Mouse (Mus musculus) C2C12 (cell line): ENCODE measurements around the gene Cfc1. TPM values are rescaled to one million over a fixed set of nuclear protein-coding genes. Genes with fewer than 3 reads are reported as not detected.

Experiments used
- H3K27me3 ChIP-seq: one replicate; pipeline ENCODE4 v1.6.1; 2011; ENCODE audit not compliant: control insufficient read depth, insufficient read depth, insufficient read length
- H3K36me3 ChIP-seq: one replicate; pipeline ENCODE4 v1.6.1; 2011; ENCODE audit not compliant: control insufficient read depth, insufficient read depth
- H3K4me3 ChIP-seq: one replicate; pipeline ENCODE4 v1.5.1; 2011; ENCODE audit warnings: mild to moderate bottlenecking, control low read depth; ENCODE audit not compliant: poor library complexity, insufficient read depth, severe bottlenecking
- H3K79me2 ChIP-seq: one replicate; pipeline ENCODE4 v1.6.1; 2011; ENCODE audit not compliant: control insufficient read depth, insufficient read depth
- H3K79me3 ChIP-seq: one replicate; pipeline ENCODE4 v1.6.1; 2011; ENCODE audit warnings: low read depth, control low read depth
- H3ac ChIP-seq: one replicate; pipeline ENCODE3; 2011; ENCODE audit warnings: low read depth; ENCODE audit not compliant: control insufficient read depth, insufficient read length
- CEBPB ChIP-seq: IDR thresholded peaks from one replicate; pipeline ENCODE4 v1.6.1; 2011; ENCODE audit warnings: low read depth, mild to moderate bottlenecking, control low read depth, moderate library complexity
- CTCF ChIP-seq: IDR thresholded peaks from one replicate; pipeline ENCODE4 v1.5.1; 2011; ENCODE audit not compliant: control insufficient read depth, insufficient read depth, insufficient read length
- FOSL1 ChIP-seq: IDR thresholded peaks from one replicate; pipeline ENCODE4 v1.8.0; 2011; ENCODE audit warnings: mild to moderate bottlenecking, low read length; ENCODE audit not compliant: poor library complexity, insufficient read depth, severe bottlenecking
- MAX ChIP-seq: IDR thresholded peaks from one replicate; pipeline ENCODE4 v1.6.1; 2011; ENCODE audit warnings: mild to moderate bottlenecking, control low read depth
- MYOD1 ChIP-seq: IDR thresholded peaks from one replicate; pipeline ENCODE4 v1.6.1; 2011; ENCODE audit warnings: low read depth; ENCODE audit not compliant: control insufficient read depth, insufficient read length
- MYOG ChIP-seq: IDR thresholded peaks from one replicate; pipeline ENCODE4 v1.6.1; 2011; ENCODE audit not compliant: control insufficient read depth, insufficient read length; ENCODE audit errors: extremely low read depth
- USF1 ChIP-seq: IDR thresholded peaks from one replicate; pipeline ENCODE4 v1.6.1; 2011; ENCODE audit warnings: low read depth, mild to moderate bottlenecking, control low read depth, moderate library complexity
- polyA plus RNA-seq: library from polyadenylated mRNA; unstranded; fragments of >200 nt; fragmentation: generic; extraction: Trizol; gene quantifications from one replicate; pipeline ENCODE4 v1.2.1, GENCODE M21; 2012; ENCODE audit warnings: missing spikeins

The Cfc1 gene
- polyA plus RNA-seq, 1 experiment = not detected

GRCm38 (mm10) chr1:34568120-34568519 is 32.7 kb downstream of the Cfc1 start:
- TF ChIP-seq CTCF (no peak), MYOD1 (no peak), USF1 (no peak), FOSL1 (no peak), MYOG (no peak), CEBPB (no peak), MAX (no peak)
- H3K4me3 ChIP-seq = no peak overlapping the region
- H3K27me3 ChIP-seq = no peaks in the 10 kb centered on the region
- H3K79me3 ChIP-seq = no peaks in the 10 kb centered on the region
- H3K36me3 ChIP-seq = no peaks in the 10 kb centered on the region
- no peaks in the 10 kb centered on the region for H3K79me2 ChIP-seq
- no peak overlapping the region for H3ac ChIP-seq

GRCm38 (mm10) chr1:34569876-34570275 is 34.4 kb downstream of the Cfc1 start:
- no peaks in the 10 kb centered on the region for H3K36me3 ChIP-seq
- H3K79me3 ChIP-seq = no peaks in the 10 kb centered on the region
- no peak overlapping the region for H3ac ChIP-seq
- H3K4me3 ChIP-seq = no peak overlapping the region
- no peaks in the 10 kb centered on the region for H3K79me2 ChIP-seq
- TF ChIP-seq MYOD1 = no peak
- TF ChIP-seq FOSL1 = no peak
- no peak for TF ChIP-seq USF1
- TF ChIP-seq CEBPB = no peak
- no peak for TF ChIP-seq CTCF
- no peak for TF ChIP-seq MYOG
- no peak for TF ChIP-seq MAX
- H3K27me3 ChIP-seq = no peaks in the 10 kb centered on the region

DNA sequence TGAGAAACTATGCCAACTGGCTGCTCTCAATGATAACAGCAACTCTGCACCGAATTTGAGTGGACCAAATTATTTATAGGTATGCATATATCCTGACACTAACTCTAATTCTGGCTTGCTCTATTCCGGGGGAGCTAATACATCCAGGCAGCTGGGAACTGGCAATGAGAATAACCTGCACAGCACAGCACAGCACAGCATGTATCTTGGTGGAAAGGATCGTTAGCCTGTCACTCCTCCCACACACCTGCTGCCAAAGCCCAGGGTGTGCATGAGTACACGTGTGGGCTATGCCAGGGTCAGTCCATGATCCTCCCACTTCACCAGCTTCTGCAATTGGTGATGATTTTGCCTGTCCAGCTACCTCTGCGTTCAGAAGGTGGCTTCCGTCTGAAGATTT is 36.0 kb downstream of the Cfc1 start:
- Histone ChIP-seq H3K4me3 (no peak overlapping the region), H3K36me3 (no peaks in the 10 kb centered on the region), H3K27me3 (no peaks in the 10 kb centered on the region), H3K79me2 (no peaks in the 10 kb centered on the region), H3ac (no peak overlapping the region), H3K79me3 (no peaks in the 10 kb centered on the region)
- no peak for TF ChIP-seq FOSL1
- no peak for TF ChIP-seq MYOD1
- TF ChIP-seq MAX = no peak
- no peak for TF ChIP-seq MYOG
- no peak for TF ChIP-seq USF1
- TF ChIP-seq CEBPB = no peak
- TF ChIP-seq CTCF = no peak

DNA sequence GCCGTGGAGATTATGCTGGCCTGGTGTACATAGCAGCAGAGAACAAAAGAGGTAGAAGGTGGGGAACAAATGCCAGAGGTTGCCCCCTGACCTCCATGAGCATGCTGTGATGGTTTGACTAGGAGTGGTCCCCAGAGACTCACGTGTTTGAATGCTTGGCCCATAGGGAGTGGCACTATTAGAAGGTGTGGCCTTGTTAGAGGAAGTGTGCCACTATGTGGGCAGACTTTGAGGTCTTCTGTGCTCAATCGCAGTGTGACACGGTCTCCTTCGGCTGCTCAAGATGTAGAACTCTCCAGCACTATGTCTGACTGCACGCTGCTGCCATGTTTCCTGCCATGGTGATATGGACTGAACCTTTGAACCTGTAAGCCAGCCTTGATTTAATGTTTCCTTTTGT is 37.8 kb downstream of the Cfc1 start:
- Histone ChIP-seq H3K79me2 (no peaks in the 10 kb centered on the region), H3K4me3 (no peak overlapping the region), H3K27me3 (no peaks in the 10 kb centered on the region), H3K36me3 (no peaks in the 10 kb centered on the region), H3ac (no peak overlapping the region), H3K79me3 (no peaks in the 10 kb centered on the region)
- no peak for TF ChIP-seq USF1
- TF ChIP-seq FOSL1 = no peak
- TF ChIP-seq CTCF = no peak
- no peak for TF ChIP-seq MYOD1
- no peak for TF ChIP-seq MYOG

- Histone ChIP-seq H3K79me2 (no peaks in the 10 kb centered on the region), H3K27me3 (no peaks in the 10 kb centered on the region), H3ac (no peak within 1 kb of the TSS), H3K79me3 (no peaks in the 10 kb centered on the region), H3K4me3 (no peak within 1 kb of the TSS), H3K36me3 (no peaks in the 10 kb centered on the region)
- TF ChIP-seq MYOD1 (no peak), CTCF (no peak), FOSL1 (no peak), MYOG (no peak), MAX (no peak), CEBPB (no peak), USF1 (no peak)
Measured at GRCm38 (mm10) chr1:34578851-34579781, 43.7 kb downstream of the Cfc1 start, which contains the start of gene Amer3. TSS of gene Amer3 (plus strand) at chr1:34579657.
